Comparison of ENCODE assay signal across 8 mouse cellular contexts in genomic region chr13:69533405-69534333, GRCm38 (mm10). TPM values are rescaled to one million over a fixed set of nuclear protein-coding genes. Genes with fewer than 3 reads are reported as not detected.
DNase-seq lines count a peak whose midpoint lies in the region; ATAC-seq and TF ChIP-seq lines count a peak whose summit lies in the region.

TSS of gene Nsun2 (plus strand) at chr13:69533746.

- H3K27me3 ChIP-seq in intestine, embryonic 14.5 days (replicated peaks; ENCODE audit: control insufficient read depth, insufficient read depth, low read length): no peaks in the 10 kb centered on the region
- H3K27me3 ChIP-seq in limb, embryonic 10.5 days (ENCODE audit: low read depth, poor library complexity, severe bottlenecking): no peaks in the 10 kb centered on the region
- no peaks in the 10 kb centered on the region for H3K27me3 ChIP-seq in midbrain, embryonic 11.5 days (ENCODE audit: control insufficient read depth, insufficient read depth, low read length)
- H3K27me3 ChIP-seq in spleen, adult 2 months (ENCODE audit: control insufficient read depth, insufficient read depth, low read length): no peaks in the 10 kb centered on the region

- peak within 1 kb of the TSS; percentile 94 for H3K27ac ChIP-seq in intestine, embryonic 14.5 days (ENCODE audit: low read depth)
- H3K27ac ChIP-seq in limb, embryonic 10.5 days: peak within 1 kb of the TSS; percentile 98
- H3K27ac ChIP-seq in midbrain, embryonic 11.5 days (ENCODE audit: low read depth, low read length): peak within 1 kb of the TSS; percentile 87
- H3K27ac ChIP-seq in spleen, adult 2 months (ENCODE audit: insufficient read depth, low read length): peak within 1 kb of the TSS; percentile 61

- H3K9ac ChIP-seq in intestine, embryonic 14.5 days (ENCODE audit: low read length): peak within 1 kb of the TSS; percentile 88
- H3K9ac ChIP-seq in midbrain, embryonic 11.5 days (ENCODE audit: low read length): peak within 1 kb of the TSS; percentile 90

- peaks cover 9% of the 10 kb centered on the region; the same call in 1 of the 2 replicates for H3K36me3 ChIP-seq in intestine, embryonic 14.5 days (ENCODE audit: control insufficient read depth, insufficient read depth, low read length)
- peaks cover 23% of the 10 kb centered on the region for H3K36me3 ChIP-seq in limb, embryonic 10.5 days
- no peaks in the 10 kb centered on the region; the same call in 1 of the 2 replicates for H3K36me3 ChIP-seq in midbrain, embryonic 11.5 days (ENCODE audit: control insufficient read depth, insufficient read depth, low read length)
- no peaks in the 10 kb centered on the region for H3K36me3 ChIP-seq in spleen, adult 2 months (ENCODE audit: control insufficient read depth, insufficient read depth, low read length)

- no peak for TF ChIP-seq POLR2A in spleen, adult 2 months (IDR thresholded peaks at IDR 0.05; ENCODE audit: low read depth, low read length)

- under 1% methylated on average over 101 of the region's 155 CpGs for WGBS in intestine, embryonic 14.5 days
- WGBS in limb, embryonic 10.5 days: 8% methylated on average over 153 of the region's 155 CpGs
- WGBS in midbrain, embryonic 11.5 days: under 1% methylated on average over 78 of the region's 155 CpGs
- 8% methylated on average over 154 of the region's 155 CpGs for WGBS in spleen, adult 2 months

- TF ChIP-seq CTCF in spleen, adult 2 months (IDR thresholded peaks at IDR 0.05; ENCODE audit: extremely low read depth, insufficient read depth, insufficient read length, insufficient replicate concordance): no peak

- H3K4me2 ChIP-seq in intestine, embryonic 14.5 days (ENCODE audit: low read length): peak within 1 kb of the TSS; percentile 85
- peak within 1 kb of the TSS; percentile 89 for H3K4me2 ChIP-seq in midbrain, embryonic 11.5 days

- DNase-seq in embryo, embryonic 10 days (ENCODE audit: low spot score): peak; percentile 55
- no peak for DNase-seq in embryo, embryonic 10.5 days (ENCODE audit: low spot score)
- DNase-seq in embryo, embryonic 11.5 days (ENCODE audit: low read depth, low spot score): peak; percentile 7
- peak; percentile 46 to 71 for DNase-seq in gastrocnemius, postnatal 4 days (ENCODE audit: low spot score in 2 of 2)
- DNase-seq in intestine, embryonic 14.5 days (ENCODE audit: low spot score): peak; percentile 77
- DNase-seq in limb, embryonic 10.5 days (ENCODE audit: low spot score): peak; percentile 71
- peak; percentile 90 for DNase-seq in midbrain, embryonic 11.5 days (ENCODE audit: low spot score, missing footprints)
- DNase-seq in spleen, adult 2 months (ENCODE audit: low read depth in 1 of 2, low spot score in 2 of 2): peak in 1 of 2 experiments; percentile 33

- ATAC-seq in intestine, embryonic 14.5 days (replicated peaks; ENCODE audit: low FRiP score, low TSS enrichment, low read depth): peak; percentile 30
- 0 out of 2 replicates have a peak, but pooled peaks have one; percentile 1 for ATAC-seq in midbrain, embryonic 11.5 days (ENCODE audit: low FRiP score)

- peaks cover 36% of the 10 kb centered on the region for H3K4me1 ChIP-seq in intestine, embryonic 14.5 days (replicated peaks; ENCODE audit: control insufficient read depth, insufficient read depth, low read length)
- H3K4me1 ChIP-seq in limb, embryonic 10.5 days: peaks cover 49% of the 10 kb centered on the region
- peaks cover 40% of the 10 kb centered on the region for H3K4me1 ChIP-seq in midbrain, embryonic 11.5 days (ENCODE audit: control insufficient read depth, insufficient read depth, low read length)
- H3K4me1 ChIP-seq in spleen, adult 2 months (ENCODE audit: control insufficient read depth, insufficient read depth, insufficient read length): peaks cover 11% of the 10 kb centered on the region

- H3K9me3 ChIP-seq in intestine, embryonic 14.5 days (ENCODE audit: control insufficient read depth, low read length): no peaks in the 10 kb centered on the region
- H3K9me3 ChIP-seq in limb, embryonic 10.5 days (replicated peaks): no peaks in the 10 kb centered on the region
- H3K9me3 ChIP-seq in midbrain, embryonic 11.5 days (ENCODE audit: control insufficient read depth, low read length): no peaks in the 10 kb centered on the region

- peak within 1 kb of the TSS; percentile 96 for H3K4me3 ChIP-seq in intestine, embryonic 14.5 days (ENCODE audit: low read depth, low read length)
- H3K4me3 ChIP-seq in limb, embryonic 10.5 days: peak within 1 kb of the TSS; percentile 88
- H3K4me3 ChIP-seq in midbrain, embryonic 11.5 days (ENCODE audit: low read depth, low read length): peak within 1 kb of the TSS; percentile 95
- H3K4me3 ChIP-seq in spleen, adult 2 months (ENCODE audit: extremely low read depth, insufficient read depth, insufficient read length): peak within 1 kb of the TSS; percentile 76

RNA-seq across cellular contexts. Expression of gene Nsun2, which starts in this region (rescaled TPM):
- total RNA-seq in gastrocnemius, postnatal 4 days (2021): 10 to 100 TPM; 49.5 to 50.7 TPM
- polyA plus RNA-seq in intestine, embryonic 14.5 days (2014; fragmentation: Nextera tagmentation; extraction: Ambion mirVana): 141 and 153 TPM in 2 replicates
- 172 and 198 TPM in 2 replicates for polyA plus RNA-seq in limb, embryonic 10.5 days (2016; fragmentation: Nextera tagmentation; extraction: Ambion mirVana)
- 122 and 125 TPM in 2 replicates for polyA plus RNA-seq in midbrain, embryonic 11.5 days (2014; fragmentation: Nextera tagmentation; extraction: Ambion mirVana)
- polyA plus RNA-seq in spleen, adult 2 months (2012; rRNA removed): 38.5 and 43.2 TPM in 2 replicates
